Mouse (Mus musculus) testis, postnatal 14 days (tissue): ENCODE measurements around the gene Olfr175-ps1.

Experiments used
- DNase-seq: peaks from one replicate; pipeline ENCODE4 v3.0.0; 2021; ENCODE audit warnings: low spot score

Gene Olfr175-ps1

GRCm38 (mm10) chr16:58826732-58827319 lies at the start of gene Olfr175-ps1:
Olfr175-ps1 (minus strand) TSS chr16:58826782.
- no peak for DNase-seq

- DNase-seq: no peak
These were observed 48.1 kb upstream of the Olfr175-ps1 start, which contains the start of gene Olfr177 for GRCm38 (mm10) chr16:58874668-58875067. Olfr177 (minus strand) TSS chr16:58874768.

GRCm38 (mm10) chr16:58861479-58861878 lies 34.9 kb upstream of the Olfr175-ps1 start:
- no peak for DNase-seq

- no peak for DNase-seq
These were observed 33.6 kb upstream of the Olfr175-ps1 start for GRCm38 (mm10) chr16:58860032-58860737.

GRCm38 (mm10) chr16:58800168-58800567 lies 26.4 kb downstream of the Olfr175-ps1 start, which contains the start of gene Olfr173:
Olfr173 (minus strand) TSS chr16:58800268.
- DNase-seq: no peak
